Mouse (Mus musculus): ENCODE data around the gene Flywch1.

The Flywch1 gene

DNA sequence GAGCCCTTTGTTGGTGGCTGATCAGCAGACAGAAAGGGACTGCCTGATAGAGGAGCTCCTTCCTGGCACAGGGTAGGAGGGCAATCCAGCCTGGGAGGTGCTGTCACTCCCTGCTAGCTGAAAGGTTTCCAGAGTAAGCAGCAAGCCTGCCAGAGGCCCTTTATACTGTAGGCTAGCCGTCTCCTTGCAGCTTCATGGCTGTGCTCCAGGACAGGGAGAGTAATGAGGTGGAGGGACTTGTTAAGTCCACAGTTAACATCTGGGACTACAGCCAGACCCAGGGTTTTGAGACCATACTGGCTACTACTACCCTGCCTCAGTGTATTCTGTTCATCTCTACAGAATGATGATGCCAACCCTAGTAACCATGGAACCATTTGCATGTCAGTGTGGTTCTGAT lies 37.1 kb downstream of the Flywch1 start:
- in situ Hi-C loops (cut with MboI; ENCODE audit: low pct_unique_long_range_greater_than_20kb in 1 of 2, low sequenced_read_pairs in 2 of 2, unreplicated experiment in 1 of 2): no loop called here

DNA sequence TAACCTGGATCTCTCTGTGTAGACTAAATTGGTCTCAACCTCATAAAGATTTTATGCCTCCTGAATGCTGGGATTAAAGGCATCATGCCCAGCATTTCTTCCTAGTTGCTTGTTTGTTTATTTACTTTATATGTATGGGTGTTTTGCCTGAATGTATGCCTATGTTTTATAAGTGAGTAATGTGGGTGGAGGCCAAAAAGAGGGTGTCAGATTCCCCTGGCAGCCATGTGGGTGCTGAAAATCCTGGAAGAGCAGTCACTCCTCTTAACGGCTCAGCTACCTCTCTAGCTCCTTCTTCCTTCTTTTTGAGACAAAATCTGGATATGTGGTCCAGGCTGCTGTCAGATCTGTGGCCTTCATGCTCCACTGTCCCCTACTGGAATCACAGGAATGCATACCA lies 41.0 kb downstream of the Flywch1 start:
- in situ Hi-C loops (cut with MboI; ENCODE audit: low pct_unique_long_range_greater_than_20kb in 1 of 2, low sequenced_read_pairs in 2 of 2, unreplicated experiment in 1 of 2): no loop called here

DNA sequence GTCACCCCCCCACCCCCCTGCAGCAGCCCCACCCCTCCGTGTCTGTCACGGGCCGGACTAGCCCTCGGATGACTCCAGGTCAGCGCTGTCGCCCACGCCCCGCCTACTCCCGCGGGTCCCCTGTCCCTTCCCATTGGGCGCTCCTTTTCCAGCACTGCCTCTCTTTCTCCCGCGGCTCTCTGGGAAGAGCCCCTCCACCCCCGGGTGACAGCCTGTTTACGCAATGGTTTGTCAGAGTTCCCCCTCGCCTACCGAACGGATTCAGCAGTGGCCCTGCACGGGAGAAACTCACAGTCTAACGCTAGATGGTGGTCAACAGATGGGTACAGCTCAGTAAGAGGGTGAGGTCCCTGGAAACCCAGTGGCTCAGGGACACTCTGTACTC lies 44.7 kb downstream of the Flywch1 start:
- in situ Hi-C loops (cut with MboI; ENCODE audit: low pct_unique_long_range_greater_than_20kb in 1 of 2, low sequenced_read_pairs in 2 of 2, unreplicated experiment in 1 of 2): no loop called here

DNA sequence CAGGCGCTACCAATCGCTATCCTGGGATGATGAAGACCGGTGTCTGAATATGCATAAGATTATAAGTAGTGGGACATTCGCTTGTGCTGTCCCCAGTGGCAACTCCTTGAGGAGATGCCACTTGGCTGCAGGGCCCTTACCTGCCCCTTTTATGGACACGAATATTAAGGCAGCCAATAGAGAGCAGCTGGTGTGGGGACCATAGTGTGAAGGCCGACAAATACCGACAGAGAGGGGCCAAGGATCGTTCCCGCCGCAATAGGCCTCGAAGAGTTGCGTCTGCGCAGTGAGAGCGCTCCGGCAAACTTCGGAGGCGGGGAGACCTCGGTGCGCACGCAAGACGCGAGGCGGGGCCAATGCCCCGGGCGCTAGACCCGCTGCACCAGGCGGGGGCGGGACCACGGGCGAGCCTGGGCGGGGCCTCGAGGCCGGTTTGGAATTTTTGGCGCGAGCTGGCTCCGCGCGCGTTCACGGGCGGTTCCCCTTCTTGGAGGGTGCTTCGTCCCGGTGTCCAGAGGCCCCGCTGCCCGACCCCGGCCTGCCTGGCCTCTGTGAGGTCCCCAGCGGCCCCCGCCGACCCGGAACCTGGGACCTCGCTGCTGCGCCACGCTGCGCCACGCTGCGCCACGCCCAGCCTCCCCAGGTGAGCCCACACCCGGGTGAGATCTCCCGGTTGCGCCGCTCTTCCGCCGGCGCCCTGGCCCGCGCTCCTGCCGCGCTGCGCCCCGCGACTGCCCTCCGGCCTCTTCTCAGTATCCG lies 45.2 kb downstream of the Flywch1 start, which contains the start of gene Pkmyt1:
TSS of gene Pkmyt1 (plus strand) at position 338 of the 759 bp plus-strand sequence.
- in situ Hi-C loops (cut with MboI; ENCODE audit: low pct_unique_long_range_greater_than_20kb in 1 of 2, low sequenced_read_pairs in 2 of 2, unreplicated experiment in 1 of 2): no loop called here

DNA sequence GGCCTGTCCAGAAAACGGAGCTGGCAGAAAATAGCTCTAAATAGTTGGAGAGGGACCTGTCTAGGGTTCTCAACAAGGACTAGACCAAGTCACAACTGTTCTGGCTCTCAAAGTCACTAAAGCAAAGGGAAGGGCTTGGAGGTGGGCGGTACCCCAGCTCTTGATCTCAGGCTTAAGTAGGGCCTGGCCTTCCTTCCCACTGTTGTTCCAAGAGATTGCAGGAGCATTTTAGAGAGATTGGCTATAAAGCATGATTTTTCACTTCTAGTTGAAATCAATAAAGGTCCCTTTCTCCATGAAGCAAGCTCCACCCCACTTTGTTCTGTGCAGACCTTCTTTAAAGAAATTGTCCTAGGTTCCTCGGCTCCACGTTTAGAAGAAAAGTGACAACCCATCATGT lies 45.9 kb downstream of the Flywch1 start:
- in situ Hi-C loops (cut with MboI; ENCODE audit: low pct_unique_long_range_greater_than_20kb in 1 of 2, low sequenced_read_pairs in 2 of 2, unreplicated experiment in 1 of 2): no loop called here

DNA sequence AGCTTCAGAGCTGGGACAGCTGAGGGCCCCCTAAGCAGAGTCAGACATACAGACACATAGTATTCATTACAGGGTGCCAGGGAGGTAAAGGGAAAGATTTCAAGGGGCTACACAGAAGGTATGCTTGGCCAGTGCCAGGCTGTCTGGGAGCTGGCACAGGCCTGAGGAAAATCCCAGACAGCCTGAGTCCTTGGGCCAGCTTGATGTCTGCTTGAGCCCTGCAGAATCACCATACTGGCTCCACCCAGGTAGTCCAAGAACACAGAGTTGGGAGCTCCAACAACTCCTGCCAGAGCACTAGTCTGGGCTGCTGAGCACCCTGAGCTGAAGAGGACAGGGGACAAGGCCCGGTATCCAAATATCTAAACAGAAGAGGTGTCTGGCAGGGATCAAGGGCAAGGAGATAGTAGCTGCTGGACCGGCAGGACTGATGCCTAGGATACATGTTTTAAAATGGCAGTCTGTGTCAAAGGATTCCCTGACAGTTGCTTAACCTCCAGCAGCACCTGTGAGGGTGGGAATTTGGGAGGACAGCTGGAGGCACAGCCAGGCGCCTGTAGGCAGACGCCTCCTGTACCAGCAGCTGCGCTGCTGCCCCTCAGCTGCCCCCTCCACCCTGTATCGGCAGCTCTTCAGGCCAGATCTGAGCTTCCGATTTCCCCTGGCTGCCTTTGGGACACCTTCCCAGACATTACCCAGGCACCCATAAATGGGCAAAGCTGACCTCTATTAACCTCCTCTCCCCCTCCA lies 48.9 kb downstream of the Flywch1 start, which contains the start of gene 1520401A03Rik:
TSS of gene 1520401A03Rik (minus strand) at position 408 of the 750 bp plus-strand sequence.
- in situ Hi-C loops (cut with MboI; ENCODE audit: low pct_unique_long_range_greater_than_20kb in 1 of 2, low sequenced_read_pairs in 2 of 2, unreplicated experiment in 1 of 2): no loop called here

DNA sequence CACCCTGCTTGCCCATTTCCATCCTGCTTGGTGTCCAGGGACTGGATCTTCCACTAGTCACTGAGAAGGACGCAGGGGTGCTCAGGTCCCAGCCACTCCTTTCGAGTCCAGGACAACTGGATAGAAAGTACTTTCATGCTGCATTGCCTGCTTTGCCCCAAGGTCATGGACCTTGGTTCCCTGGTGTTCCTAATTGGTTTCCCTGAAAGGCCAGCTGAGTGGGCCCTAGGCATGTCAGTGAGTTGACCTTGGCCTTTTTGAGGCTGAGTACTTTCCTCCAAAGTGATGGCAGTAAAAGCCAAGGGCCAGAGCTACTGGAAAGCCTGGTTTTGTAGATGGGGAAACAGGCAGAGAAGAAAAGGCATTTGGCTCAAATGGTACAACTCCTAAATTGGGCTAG lies 49.5 kb downstream of the Flywch1 start:
- in situ Hi-C loops (cut with MboI; ENCODE audit: low pct_unique_long_range_greater_than_20kb in 1 of 2, low sequenced_read_pairs in 2 of 2, unreplicated experiment in 1 of 2): no loop called here

DNA sequence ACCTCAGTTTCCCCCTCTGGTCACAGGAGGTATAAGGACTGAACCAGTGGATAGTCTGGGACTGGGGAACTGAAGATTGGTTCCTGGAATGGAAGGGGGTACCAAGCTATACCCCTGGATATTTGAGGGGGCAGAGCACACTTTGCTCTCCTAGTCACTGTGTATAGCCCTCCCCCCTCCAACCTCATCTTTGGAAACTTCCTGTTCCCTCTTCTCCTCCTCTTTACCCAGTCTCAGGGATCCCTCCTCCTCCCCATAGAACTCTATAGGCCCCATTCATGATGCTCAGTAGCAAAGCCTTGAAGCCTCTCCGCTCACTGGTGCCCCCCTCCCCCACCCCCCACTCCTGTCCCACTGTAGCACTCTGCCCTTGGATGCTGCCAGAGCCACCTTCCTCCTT lies 51.9 kb downstream of the Flywch1 start:
- in situ Hi-C loops (cut with MboI; ENCODE audit: low pct_unique_long_range_greater_than_20kb in 1 of 2, low sequenced_read_pairs in 2 of 2, unreplicated experiment in 1 of 2): no loop called here

DNA sequence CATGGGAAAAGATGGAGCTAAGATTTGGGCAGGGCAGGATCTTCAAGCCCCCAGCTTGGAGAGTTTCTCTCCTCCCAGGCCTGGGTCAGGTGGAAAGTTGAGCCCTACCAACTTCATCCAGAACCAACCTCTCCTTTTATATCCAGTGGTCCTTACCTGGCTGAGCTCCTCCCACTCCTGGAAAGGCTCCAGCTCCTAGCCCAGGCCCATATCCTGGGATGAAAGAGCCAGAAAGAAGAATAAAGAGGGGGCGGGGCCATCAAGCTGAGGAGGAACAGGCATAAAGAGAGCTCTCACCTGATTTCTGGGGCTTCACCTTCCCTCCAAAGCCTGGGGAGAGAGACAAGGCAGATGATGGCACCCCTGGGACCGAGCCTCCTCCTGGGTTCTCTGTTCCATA lies 54.4 kb downstream of the Flywch1 start:
- in situ Hi-C loops (cut with MboI; ENCODE audit: low pct_unique_long_range_greater_than_20kb in 1 of 2, low sequenced_read_pairs in 2 of 2, unreplicated experiment in 1 of 2): no loop called here

DNA sequence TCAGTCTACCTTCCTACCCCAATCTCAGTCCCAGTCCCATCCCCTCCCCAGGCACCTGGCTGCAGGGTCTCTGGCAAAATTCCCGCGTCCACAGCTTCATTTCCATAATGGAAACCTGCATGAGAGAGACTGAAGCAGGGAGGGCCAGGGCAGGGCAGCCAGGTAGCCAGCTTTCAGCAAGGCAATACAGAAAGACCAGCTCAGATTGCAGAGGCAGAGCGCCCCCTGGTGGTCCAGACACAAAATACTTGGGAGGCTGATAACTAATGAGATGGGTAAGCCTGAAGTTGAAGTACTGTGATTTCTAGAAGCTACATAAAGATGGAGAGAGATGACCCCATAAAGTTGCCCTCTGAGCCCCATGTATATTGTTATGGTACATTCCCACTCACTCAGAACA lies 65.2 kb downstream of the Flywch1 start:
- in situ Hi-C loops (cut with MboI; ENCODE audit: low pct_unique_long_range_greater_than_20kb in 1 of 2, low sequenced_read_pairs in 2 of 2, unreplicated experiment in 1 of 2): loop anchor here (5.0 kb wide), 2 partner anchors 34 to 44 kb away; partner anchors contain the start of genes Bicdl2 (in 1 of the 2), Hcfc1r1 (in 1 of the 2) and Thoc6 (in 1 of the 2)

DNA sequence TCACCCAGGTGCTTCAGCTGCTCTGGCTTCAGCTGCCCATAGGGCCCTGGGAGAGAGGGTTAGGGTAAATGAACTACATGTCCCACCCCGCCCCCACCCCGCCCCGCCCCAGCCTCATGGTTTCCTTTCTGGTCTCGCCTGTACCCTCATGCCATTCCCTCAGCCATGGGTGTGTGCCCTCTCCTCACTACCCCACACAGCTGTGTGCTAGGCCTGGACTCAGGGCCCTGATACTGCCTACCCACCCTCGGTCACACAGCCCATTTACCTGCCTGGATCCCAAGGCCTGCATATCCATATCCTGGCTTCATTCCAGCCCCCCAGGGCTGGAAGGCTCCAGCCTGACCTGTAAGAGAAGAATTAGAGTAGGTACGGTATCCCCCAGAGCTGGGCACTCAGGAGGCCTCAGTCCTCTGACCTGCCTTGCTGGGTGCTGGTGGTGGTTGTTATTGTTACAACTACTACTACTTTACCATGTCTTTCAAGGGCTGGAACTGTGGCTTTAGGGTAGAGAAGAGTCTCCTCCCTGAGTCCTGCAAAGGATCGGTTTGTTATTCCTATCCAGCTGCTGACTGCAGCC lies 65.8 kb downstream of the Flywch1 start:
- in situ Hi-C loops (cut with MboI; ENCODE audit: low pct_unique_long_range_greater_than_20kb in 1 of 2, low sequenced_read_pairs in 2 of 2, unreplicated experiment in 1 of 2): loop anchor here (5.0 kb wide), 2 partner anchors 33 to 43 kb away; partner anchors contain the start of genes Bicdl2 (in 1 of the 2), Hcfc1r1 (in 1 of the 2) and Thoc6 (in 1 of the 2)

DNA sequence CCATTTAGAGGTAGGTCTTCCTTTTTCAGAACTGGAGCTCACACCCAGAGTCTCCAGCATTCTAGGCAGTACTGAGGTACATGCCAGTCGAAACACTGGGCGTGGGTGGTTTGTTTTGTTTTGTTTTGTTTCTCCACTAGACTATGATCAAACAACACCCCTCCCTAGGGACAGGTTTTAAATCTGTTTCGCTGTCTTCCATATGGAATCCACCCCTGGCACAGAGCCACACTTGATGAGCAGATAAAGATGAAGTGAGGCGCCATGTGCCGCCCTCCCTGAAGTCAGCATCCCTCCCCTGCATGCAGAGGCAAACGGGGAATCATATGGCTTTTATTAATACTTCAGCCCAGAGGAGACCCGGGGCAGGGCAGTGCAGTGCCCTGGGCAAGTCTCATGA lies 66.7 kb downstream of the Flywch1 start:
- in situ Hi-C loops (cut with MboI; ENCODE audit: low pct_unique_long_range_greater_than_20kb in 1 of 2, low sequenced_read_pairs in 2 of 2, unreplicated experiment in 1 of 2): loop anchor here (5.0 kb wide), 2 partner anchors 32 to 42 kb away; partner anchors contain the start of genes Bicdl2 (in 1 of the 2), Hcfc1r1 (in 1 of the 2) and Thoc6 (in 1 of the 2)

DNA sequence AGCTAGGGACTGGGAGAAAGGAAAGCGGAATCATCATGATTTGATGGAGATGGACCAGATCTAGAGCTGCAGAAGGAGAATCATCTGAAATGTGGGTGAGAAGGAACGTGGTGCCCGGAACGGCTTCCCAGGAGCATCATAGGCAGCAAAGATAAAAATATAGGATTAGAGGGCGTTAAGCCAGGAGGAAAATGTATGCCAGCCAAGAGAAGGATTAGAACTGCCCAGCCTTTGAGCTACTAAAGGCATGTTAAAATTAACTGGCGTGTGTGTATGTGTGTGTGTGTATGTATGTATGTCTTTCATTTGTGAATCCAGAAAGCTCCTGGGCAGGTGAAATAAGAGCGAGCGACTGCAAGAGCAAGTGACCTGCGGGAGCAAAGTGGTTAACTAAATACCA lies 68.1 kb downstream of the Flywch1 start:
- in situ Hi-C loops (cut with MboI; ENCODE audit: low pct_unique_long_range_greater_than_20kb in 1 of 2, low sequenced_read_pairs in 2 of 2, unreplicated experiment in 1 of 2): no loop called here

Measured in mouse embryonic stem cell (cell line).